Mouse (Mus musculus) forebrain, embryonic 14.5 days (tissue): ENCODE measurements around the gene Il18bp. TPM values are rescaled to one million over a fixed set of nuclear protein-coding genes. Genes with fewer than 3 reads are reported as not detected.
"Not testable (repeated sequence)": the region's sequence is repeated elsewhere in the genome, so short reads cannot be mapped to it uniquely, and the experiment has no call there.

Experiments used
- ATAC-seq: fragments of 200-750 bp; cut with Nextera tagmentation; 2 replicates; pipeline ENCODE4 v1.8.0; 2017; ENCODE audit warnings: mild to moderate bottlenecking, moderate library complexity
- DNase-seq: peaks from one replicate; pipeline ENCODE4 v3.0.0-alpha.2; 2015; ENCODE audit warnings: low spot score
- H3K27ac ChIP-seq: fragments of 300-500 bp; sonication (generic); 2 replicates; pipeline ENCODE4 v1.5.1; 2014; ENCODE audit warnings: low read depth, mild to moderate bottlenecking, control low read depth, low read length, moderate library complexity
- H3K27me3 ChIP-seq: fragments of 300-500 bp; sonication (generic); replicated peaks from 2 replicates; pipeline ENCODE4 v1.6.1; 2014; ENCODE audit warnings: low read length, control low read depth, mixed read lengths; ENCODE audit not compliant: control insufficient read depth, insufficient read depth
- H3K36me3 ChIP-seq: fragments of 300-500 bp; sonication (generic); 2 replicates; pipeline ENCODE4 v1.6.1; 2014; ENCODE audit warnings: low read length, control low read depth; ENCODE audit not compliant: control insufficient read depth, insufficient read depth
- H3K4me1 ChIP-seq: fragments of 300-500 bp; sonication (generic); 2 replicates; pipeline ENCODE4 v1.6.1; 2014; ENCODE audit warnings: antibody characterized with exemption, low read length, control low read depth; ENCODE audit not compliant: control insufficient read depth, insufficient read depth
- H3K4me2 ChIP-seq: fragments of 300-500 bp; sonication (generic); 2 replicates; pipeline ENCODE4 v1.6.1; 2014; ENCODE audit warnings: mild to moderate bottlenecking, control low read depth, low read length
- H3K4me3 ChIP-seq: fragments of 300-500 bp; sonication (generic); 2 replicates; pipeline ENCODE4 v1.5.1; 2014; ENCODE audit warnings: low read depth, low read length, control low read depth
- H3K9ac ChIP-seq: fragments of 300-500 bp; sonication (generic); 2 replicates; pipeline ENCODE4 v1.6.1; 2014; ENCODE audit warnings: mild to moderate bottlenecking, low read length, control low read depth, moderate library complexity
- H3K9me3 ChIP-seq: fragments of 300-500 bp; sonication (generic); replicated peaks from 2 replicates; pipeline ENCODE4 v1.6.1; 2016; ENCODE audit warnings: low read length, control low read depth, mixed read lengths; ENCODE audit not compliant: control insufficient read depth
- WGBS: fragments of 180-500 bp; shearing (Covaris S2); extraction: QIAGEN DNeasy Blood & Tissue Kit; methylation state at CpG from one replicate; pipeline ENCODE4 v1.1.7; 2014; 5-methylcytosine and 5-hydroxymethylcytosine counted together
- polyA plus RNA-seq: library from polyadenylated mRNA; unstranded; fragments of >200 nt; fragmentation: Nextera tagmentation; extraction: Ambion mirVana; gene quantifications from 2 replicates; pipeline ENCODE4 v1.2.1, GENCODE M21; 2014

Gene Il18bp
- polyA plus RNA-seq, 1 experiment from 2014 or later: 2.0 TPM

GRCm38 (mm10) chr7:102037318-102037717 is 18.8 kb upstream of the Il18bp start:
- no peak overlapping the region for H3K4me2 ChIP-seq
- H3K27me3 ChIP-seq: no peaks in the 10 kb centered on the region
- H3K9me3 ChIP-seq: no peaks in the 10 kb centered on the region
- no peak overlapping the region for H3K9ac ChIP-seq
- 89% methylated on average over 3 of the region's 3 CpGs for WGBS
- DNase-seq: no peak
- no peak overlapping the region for H3K4me3 ChIP-seq
- H3K4me1 ChIP-seq: no peaks in the 10 kb centered on the region
- H3K27ac ChIP-seq: no peak overlapping the region
- peaks cover 87% of the 10 kb centered on the region for H3K36me3 ChIP-seq
- no peak for ATAC-seq

- Histone ChIP-seq H3K9ac (no peak overlapping the region), H3K27ac (no peak overlapping the region), H3K36me3 (peaks cover 92% of the 10 kb centered on the region), H3K4me2 (no peak overlapping the region), H3K9me3 (no peaks in the 10 kb centered on the region), H3K4me3 (no peak overlapping the region), H3K4me1 (no peaks in the 10 kb centered on the region), H3K27me3 (no peaks in the 10 kb centered on the region)
- WGBS: 92% methylated on average over 2 of the region's 2 CpGs
- no peak for DNase-seq
- ATAC-seq: no peak
Observed at GRCm38 (mm10) chr7:102035534-102035933, 17.0 kb upstream of the Il18bp start.

GRCm38 (mm10) chr7:102034904-102035303 is 16.4 kb upstream of the Il18bp start:
- H3K4me3 ChIP-seq: no peak overlapping the region
- H3K9me3 ChIP-seq: no peaks in the 10 kb centered on the region
- H3K4me2 ChIP-seq: no peak overlapping the region
- H3K36me3 ChIP-seq: peaks cover 90% of the 10 kb centered on the region
- 94% methylated on average over 1 of the region's 1 CpGs for WGBS
- H3K9ac ChIP-seq: no peak overlapping the region
- ATAC-seq (no peak), DNase-seq (no peak)
- H3K4me1 ChIP-seq: no peaks in the 10 kb centered on the region
- no peaks in the 10 kb centered on the region for H3K27me3 ChIP-seq
- no peak overlapping the region for H3K27ac ChIP-seq

- Histone ChIP-seq H3K27ac (no peak overlapping the region), H3K4me3 (no peak overlapping the region), H3K9me3 (no peaks in the 10 kb centered on the region), H3K4me1 (no peaks in the 10 kb centered on the region), H3K9ac (no peak overlapping the region), H3K27me3 (no peaks in the 10 kb centered on the region), H3K36me3 (peaks cover 62% of the 10 kb centered on the region), H3K4me2 (no peak overlapping the region)
- DNase-seq (no peak), ATAC-seq (no peak)
- 72% methylated on average over 2 of the region's 2 CpGs for WGBS
Observed at GRCm38 (mm10) chr7:102025187-102026119, 7.0 kb upstream of the Il18bp start.

- no peaks in the 10 kb centered on the region for H3K27me3 ChIP-seq
- H3K9me3 ChIP-seq: no peaks in the 10 kb centered on the region
- no peak overlapping the region for H3K27ac ChIP-seq
- DNase-seq (no peak), ATAC-seq (no peak)
- no peak overlapping the region for H3K9ac ChIP-seq
- H3K36me3 ChIP-seq: peaks cover 68% of the 10 kb centered on the region
- H3K4me1 ChIP-seq: no peaks in the 10 kb centered on the region
- H3K4me3 ChIP-seq: no peak overlapping the region
- 95% methylated on average over 9 of the region's 9 CpGs for WGBS
- H3K4me2 ChIP-seq: no peak overlapping the region
Observed at GRCm38 (mm10) chr7:102023821-102024220, 5.3 kb upstream of the Il18bp start.

GRCm38 (mm10) chr7:102020934-102021333 is 2.4 kb upstream of the Il18bp start:
- 90% methylated on average over 2 of the region's 2 CpGs for WGBS
- not testable (repeated sequence) for H3K4me1 ChIP-seq, H3K27me3 ChIP-seq, DNase-seq, H3K9ac ChIP-seq, ATAC-seq, H3K27ac ChIP-seq, H3K4me3 ChIP-seq, H3K9me3 ChIP-seq, H3K4me2 ChIP-seq
- peaks cover 79% of the 10 kb centered on the region for H3K36me3 ChIP-seq

- no peak overlapping the region for H3K4me3 ChIP-seq
- H3K4me1 ChIP-seq: no peaks in the 10 kb centered on the region
- no peak overlapping the region for H3K4me2 ChIP-seq
- peaks cover 87% of the 10 kb centered on the region for H3K36me3 ChIP-seq
- H3K27me3 ChIP-seq: no peaks in the 10 kb centered on the region
- ATAC-seq: no peak
- H3K9me3 ChIP-seq: no peaks in the 10 kb centered on the region
- no peak for DNase-seq
- H3K9ac ChIP-seq: no peak overlapping the region
- 73% methylated on average over 3 of the region's 3 CpGs for WGBS
- H3K27ac ChIP-seq: no peak overlapping the region
Observed at GRCm38 (mm10) chr7:102019362-102019761, 872 bp upstream of the Il18bp start.

GRCm38 (mm10) chr7:102018034-102018433 is 456 bp downstream of the Il18bp start:
- H3K4me3 ChIP-seq: no peak overlapping the region
- H3K27ac ChIP-seq: no peak overlapping the region
- H3K9ac ChIP-seq: no peak overlapping the region
- WGBS: 86% methylated on average over 7 of the region's 7 CpGs
- H3K4me1 ChIP-seq: no peaks in the 10 kb centered on the region
- ATAC-seq (no peak), DNase-seq (no peak)
- no peaks in the 10 kb centered on the region for H3K27me3 ChIP-seq
- H3K4me2 ChIP-seq: no peak overlapping the region
- H3K9me3 ChIP-seq: no peaks in the 10 kb centered on the region
- peaks cover 89% of the 10 kb centered on the region for H3K36me3 ChIP-seq

GRCm38 (mm10) chr7:102017452-102017851 is 1.0 kb downstream of the Il18bp start:
- DNase-seq (no peak), ATAC-seq (no peak)
- Histone ChIP-seq H3K9me3 (no peaks in the 10 kb centered on the region), H3K4me3 (no peak overlapping the region), H3K27ac (no peak overlapping the region), H3K27me3 (no peaks in the 10 kb centered on the region), H3K4me1 (no peaks in the 10 kb centered on the region), H3K9ac (no peak overlapping the region), H3K36me3 (peaks cover 89% of the 10 kb centered on the region), H3K4me2 (no peak overlapping the region)
- WGBS: 93% methylated on average over 5 of the region's 5 CpGs
